Mouse (Mus musculus): ENCODE measurements at regions not wholly inside any gene's neighbourhood (a gene's known extent, or its start where the extent isn't known, plus 50 kb on each side); places are given as distances from the start of the nearest gene placed in this dataset.

GRCm38 (mm10) chr1:169439621-169440020, 91.6 kb downstream of the Nuf2 start:
- DNase-seq (ENCODE audit: low spot score in 2 of 2), result no peak

GRCm38 (mm10) chr1:169438006-169438405, 93.3 kb downstream of the Nuf2 start:
- no peak for DNase-seq (ENCODE audit: low spot score in 2 of 2)

- DNase-seq (ENCODE audit: low spot score in 2 of 2), result peak; percentile 68 to 75
Observed at GRCm38 (mm10) chr1:169422408-169422807, 108.9 kb downstream of the Nuf2 start.

- no peak for DNase-seq (ENCODE audit: low spot score in 2 of 2)
Observed at GRCm38 (mm10) chr1:169421671-169422070, 109.6 kb downstream of the Nuf2 start.

- no peak for DNase-seq (ENCODE audit: low spot score in 2 of 2)
Observed at GRCm38 (mm10) chr1:169418665-169419045, 112.6 kb downstream of the Nuf2 start.

- no peak for DNase-seq (ENCODE audit: low spot score in 2 of 2)
Observed at GRCm38 (mm10) chr1:169417979-169418664, 113.1 kb downstream of the Nuf2 start.

GRCm38 (mm10) chr1:169416701-169417100, 114.6 kb downstream of the Nuf2 start:
- DNase-seq (ENCODE audit: low spot score in 2 of 2), result no peak

GRCm38 (mm10) chr1:169408120-169408519, 123.1 kb downstream of the Nuf2 start:
- no peak for DNase-seq (ENCODE audit: low spot score in 2 of 2)

GRCm38 (mm10) chr1:169400841-169401240, 130.4 kb downstream of the Nuf2 start:
- no peak for DNase-seq (ENCODE audit: low spot score in 2 of 2)

GRCm38 (mm10) chr1:169397371-169397770, 133.9 kb downstream of the Nuf2 start:
- no peak for DNase-seq (ENCODE audit: low spot score in 2 of 2)

GRCm38 (mm10) chr1:169387056-169387455, 144.2 kb downstream of the Nuf2 start:
- no peak for DNase-seq (ENCODE audit: low spot score in 2 of 2)

GRCm38 (mm10) chr1:169385740-169386424, 145.4 kb downstream of the Nuf2 start:
- no peak for DNase-seq (ENCODE audit: low spot score in 2 of 2)

- peak; percentile 8 to 18 for DNase-seq (ENCODE audit: low spot score in 2 of 2)
Observed at GRCm38 (mm10) chr1:169374686-169375085, 156.6 kb downstream of the Nuf2 start.

GRCm38 (mm10) chr1:169368758-169369157, 162.5 kb downstream of the Nuf2 start:
- DNase-seq (ENCODE audit: low spot score in 2 of 2), result no peak

GRCm38 (mm10) chr1:169367772-169368501, 163.3 kb downstream of the Nuf2 start:
- no peak for DNase-seq (ENCODE audit: low spot score in 2 of 2)

GRCm38 (mm10) chr1:169367316-169367715, 163.9 kb downstream of the Nuf2 start:
- DNase-seq (ENCODE audit: low spot score in 2 of 2), result no peak

- DNase-seq (ENCODE audit: low spot score in 2 of 2), result no peak
Observed at GRCm38 (mm10) chr1:169362564-169362963, 168.7 kb downstream of the Nuf2 start.

GRCm38 (mm10) chr1:169357652-169358241, 173.5 kb downstream of the Nuf2 start:
- DNase-seq (ENCODE audit: low spot score in 2 of 2), result no peak

GRCm38 (mm10) chr1:169354021-169354420, 177.2 kb downstream of the Nuf2 start:
- no peak for DNase-seq (ENCODE audit: low spot score in 2 of 2)

GRCm38 (mm10) chr1:169347692-169348091, 183.6 kb downstream of the Nuf2 start:
- peak; percentile 41 to 57 for DNase-seq (ENCODE audit: low spot score in 2 of 2)

GRCm38 (mm10) chr1:169346876-169347275, 184.4 kb downstream of the Nuf2 start:
- no peak for DNase-seq (ENCODE audit: low spot score in 2 of 2)

GRCm38 (mm10) chr1:169341131-169341530, 190.1 kb downstream of the Nuf2 start:
- DNase-seq (ENCODE audit: low spot score in 2 of 2), result no peak
